Mouse (Mus musculus): Measurements from ENCODE around the gene Nsun7.

Nsun7 gene

GRCm38 (mm10) chr5:66280742-66281141 is 21.0 kb downstream of the Nsun7 start:
- DNase-seq (ENCODE audit: low spot score): no peak

GRCm38 (mm10) chr5:66294106-66294625 is 34.5 kb downstream of the Nsun7 start:
- no peak for DNase-seq (ENCODE audit: low spot score)

GRCm38 (mm10) chr5:66294952-66295351 is 35.3 kb downstream of the Nsun7 start:
- no peak for DNase-seq (ENCODE audit: low spot score)

- no peak for DNase-seq (ENCODE audit: low spot score)
Measured at GRCm38 (mm10) chr5:66296116-66296515, 36.4 kb downstream of the Nsun7 start.

- DNase-seq (ENCODE audit: low spot score): no peak
Measured at GRCm38 (mm10) chr5:66298856-66299255, 39.2 kb downstream of the Nsun7 start.

GRCm38 (mm10) chr5:66300576-66300975 is 40.9 kb downstream of the Nsun7 start:
- no peak for DNase-seq (ENCODE audit: low spot score)

GRCm38 (mm10) chr5:66302085-66302815 is 42.6 kb downstream of the Nsun7 start:
- DNase-seq (ENCODE audit: low spot score): no peak

- no peak for DNase-seq (ENCODE audit: low spot score)
Measured at GRCm38 (mm10) chr5:66302873-66303272, 43.2 kb downstream of the Nsun7 start.

GRCm38 (mm10) chr5:66304300-66305067 is 44.8 kb downstream of the Nsun7 start:
- DNase-seq (ENCODE audit: low spot score): no peak

- DNase-seq (ENCODE audit: low spot score): no peak
Measured at GRCm38 (mm10) chr5:66305511-66305910, 45.8 kb downstream of the Nsun7 start.

- no peak for DNase-seq (ENCODE audit: low spot score)
Measured at GRCm38 (mm10) chr5:66310328-66310727, 50.6 kb downstream of the Nsun7 start.

- no peak for DNase-seq (ENCODE audit: low spot score)
Measured at GRCm38 (mm10) chr5:66310806-66311205, 51.1 kb downstream of the Nsun7 start.

GRCm38 (mm10) chr5:66315791-66316190 is 56.1 kb downstream of the Nsun7 start:
- no peak for DNase-seq (ENCODE audit: low spot score)

GRCm38 (mm10) chr5:66319341-66319740 is 59.6 kb downstream of the Nsun7 start:
- DNase-seq (ENCODE audit: low spot score): no peak

- DNase-seq (ENCODE audit: low spot score): no peak
Measured at GRCm38 (mm10) chr5:66319827-66320404, 60.2 kb downstream of the Nsun7 start.

- no peak for DNase-seq (ENCODE audit: low spot score)
Measured at GRCm38 (mm10) chr5:66323131-66323530, 63.4 kb downstream of the Nsun7 start.

- no peak for DNase-seq (ENCODE audit: low spot score)
Measured at GRCm38 (mm10) chr5:66323603-66324002, 63.9 kb downstream of the Nsun7 start.

- no peak for DNase-seq (ENCODE audit: low spot score)
Measured at GRCm38 (mm10) chr5:66326395-66326794, 66.7 kb downstream of the Nsun7 start.

GRCm38 (mm10) chr5:66327949-66328726 is 68.4 kb downstream of the Nsun7 start:
- no peak for DNase-seq (ENCODE audit: low spot score)

GRCm38 (mm10) chr5:66328766-66329165 is 69.1 kb downstream of the Nsun7 start:
- DNase-seq (ENCODE audit: low spot score): no peak

GRCm38 (mm10) chr5:66330806-66331205 is 71.1 kb downstream of the Nsun7 start:
- DNase-seq (ENCODE audit: low spot score): no peak
